In genomic region chr2:32471681-32472061, GRCm38 (mm10) we compare ENCODE assay signal across 11 mouse cellular contexts. TPM values are rescaled to one million over a fixed set of nuclear protein-coding genes. Genes with fewer than 3 reads are reported as not detected.
DNase-seq lines count a peak whose midpoint lies in the region; ATAC-seq and TF ChIP-seq lines count a peak whose summit lies in the region.
"Had no signal": no experiment of that assay in that cellular context is flagged by ENCODE, and none has a peak within 500 bp of the region (broad histone marks: within the 10 kb centered on the region; RNA-seq: fewer than 3 reads in every experiment).

No protein-coding gene starts in this region.

- H3K9me3 ChIP-seq in heart, postnatal 0 days (replicated peaks; ENCODE audit: control insufficient read depth, low read length), result no peaks in the 10 kb centered on the region
- H3K9me3 ChIP-seq in hindbrain, embryonic 10.5 days, result 0 out of 2 replicates have a peak, but pooled peaks cover 6% of the 10 kb centered on the region
- peaks cover 3% of the 10 kb centered on the region; the same call in 1 of the 2 replicates for H3K9me3 ChIP-seq in kidney, embryonic 14.5 days (ENCODE audit: control insufficient read depth, low read length)

- TF ChIP-seq CTCF in heart, postnatal 0 days (IDR thresholded peaks at IDR 0.05; ENCODE audit: low read depth), result peak; percentile 11; the same call in 1 of the 2 replicates
- TF ChIP-seq CTCF in C2C12 (IDR thresholded peaks at IDR 0.05; ENCODE audit: control insufficient read depth, insufficient read depth, insufficient read length), result peak; percentile 7
- peak; percentile 13; the same call in 1 of the 2 replicates for TF ChIP-seq CTCF in bone marrow macrophage, adult 2 months (IDR thresholded peaks at IDR 0.05; ENCODE audit: low read depth, low read length)

- H3K27me3 ChIP-seq in heart, postnatal 0 days (ENCODE audit: control insufficient read depth, insufficient read depth, low read length), result no peaks in the 10 kb centered on the region
- peaks cover 4% of the 10 kb centered on the region for H3K27me3 ChIP-seq in C2C12 (ENCODE audit: control insufficient read depth, insufficient read depth, insufficient read length)
- no peaks in the 10 kb centered on the region for H3K27me3 ChIP-seq in hindbrain, embryonic 10.5 days (ENCODE audit: insufficient read depth, poor library complexity, severe bottlenecking)
- no peaks in the 10 kb centered on the region for H3K27me3 ChIP-seq in kidney, embryonic 14.5 days (ENCODE audit: control insufficient read depth, insufficient read depth, low read length)

- no peak for TF ChIP-seq POLR2A in bone marrow macrophage, adult 2 months (IDR thresholded peaks at IDR 0.05; ENCODE audit: borderline replicate concordance, low read depth, low read length)

- H3K4me3 ChIP-seq in heart, postnatal 0 days (ENCODE audit: low read depth, low read length), result no peak overlapping the region
- no peak overlapping the region for H3K4me3 ChIP-seq in C2C12 (ENCODE audit: insufficient read depth, poor library complexity, severe bottlenecking)
- H3K4me3 ChIP-seq in bone marrow macrophage, adult 2 months (ENCODE audit: insufficient read depth, low read length), result no peak overlapping the region
- no peak overlapping the region for H3K4me3 ChIP-seq in hindbrain, embryonic 10.5 days
- no peak overlapping the region for H3K4me3 ChIP-seq in kidney, embryonic 14.5 days (ENCODE audit: low read length)
- H3K4me3 ChIP-seq: forebrain, embryonic 10.5 days had no signal

- no peak for TF ChIP-seq EP300 in heart, postnatal 0 days (IDR thresholded peaks at IDR 0.05; ENCODE audit: low read depth)

- intact Hi-C loops in heart, postnatal 25 days (cut with DNase I), result no loop called here

- no peaks in the 10 kb centered on the region for H3K79me3 ChIP-seq in C2C12 (ENCODE audit: low read depth)

- DNase-seq in heart, postnatal 0 days (ENCODE audit: low spot score), result no peak
- no peak for DNase-seq in heart, postnatal 25 days (ENCODE audit: low spot score)
- DNase-seq in lung, postnatal 36 days, result peak; percentile 75
- DNase-seq in hindbrain, embryonic 10.5 days (ENCODE audit: low spot score), result no peak
- no peak for DNase-seq in layer of hippocampus, adult 8-10 months (ENCODE audit: low spot score in 2 of 2)
- DNase-seq: cerebellum, adult 8-10 months; midbrain, embryonic 14.5 days had no signal

- no peaks in the 10 kb centered on the region for H3K79me2 ChIP-seq in C2C12 (ENCODE audit: control insufficient read depth, insufficient read depth)

- no peak overlapping the region for H3K9ac ChIP-seq in heart, postnatal 0 days (replicated peaks; ENCODE audit: low read depth, low read length)
- no peak overlapping the region for H3K9ac ChIP-seq in kidney, embryonic 14.5 days (ENCODE audit: low read depth, low read length)

- 77% methylated on average over 6 of the region's 6 CpGs for WGBS in heart, postnatal 0 days
- 88% methylated on average over 6 of the region's 6 CpGs for WGBS in hindbrain, embryonic 10.5 days
- 78% methylated on average over 6 of the region's 6 CpGs for WGBS in kidney, embryonic 14.5 days

- H3K36me3 ChIP-seq in heart, postnatal 0 days (replicated peaks; ENCODE audit: control insufficient read depth, insufficient read depth, low read length), result no peaks in the 10 kb centered on the region
- no peaks in the 10 kb centered on the region for H3K36me3 ChIP-seq in C2C12 (ENCODE audit: control insufficient read depth, insufficient read depth)
- no peaks in the 10 kb centered on the region for H3K36me3 ChIP-seq in hindbrain, embryonic 10.5 days
- no peaks in the 10 kb centered on the region for H3K36me3 ChIP-seq in kidney, embryonic 14.5 days (ENCODE audit: control insufficient read depth, insufficient read depth, low read length)
- H3K36me3 ChIP-seq: forebrain, embryonic 10.5 days had no signal

- no peak overlapping the region for H3K4me2 ChIP-seq in heart, postnatal 0 days (ENCODE audit: low read depth, low read length)
- no peak overlapping the region for H3K4me2 ChIP-seq in kidney, embryonic 14.5 days (replicated peaks; ENCODE audit: low read depth, low read length)

- no peak for ATAC-seq in heart, postnatal 0 days (ENCODE audit: insufficient read depth, low read depth)
- no peak for ATAC-seq in kidney, embryonic 14.5 days (ENCODE audit: low FRiP score, low TSS enrichment)

- H3K4me1 ChIP-seq in heart, postnatal 0 days (ENCODE audit: control insufficient read depth, insufficient read depth), result no peaks in the 10 kb centered on the region
- H3K4me1 ChIP-seq in bone marrow macrophage, adult 2 months (ENCODE audit: control insufficient read depth, insufficient read depth, low read length), result peaks cover 3% of the 10 kb centered on the region; the same call in 1 of the 2 replicates
- no peaks in the 10 kb centered on the region for H3K4me1 ChIP-seq in hindbrain, embryonic 10.5 days (replicated peaks)
- H3K4me1 ChIP-seq in kidney, embryonic 14.5 days (ENCODE audit: control insufficient read depth, insufficient read depth, low read length), result no peaks in the 10 kb centered on the region
- H3K4me1 ChIP-seq: forebrain, embryonic 10.5 days had no signal

- H3ac ChIP-seq in C2C12 (ENCODE audit: control insufficient read depth, insufficient read length, low read depth), result no peak overlapping the region

- no peak overlapping the region for H3K27ac ChIP-seq in heart, postnatal 0 days (ENCODE audit: low read depth)
- no peak overlapping the region for H3K27ac ChIP-seq in bone marrow macrophage, adult 2 months (ENCODE audit: insufficient read depth, low read depth, low read length)
- H3K27ac ChIP-seq in hindbrain, embryonic 10.5 days, result no peak overlapping the region
- H3K27ac ChIP-seq in kidney, embryonic 14.5 days (ENCODE audit: low read depth, low read length), result no peak overlapping the region
- H3K27ac ChIP-seq: forebrain, embryonic 10.5 days had no signal

TF ChIP-seq in C2C12, 6 proteins besides CTCF, POLR2A, EP300 and RAD21:
- TF ChIP-seq MAX (IDR thresholded peaks at IDR 0.05), result no peak
- no peak for TF ChIP-seq CEBPB (IDR thresholded peaks at IDR 0.05; ENCODE audit: low read depth)
- TF ChIP-seq USF1 (IDR thresholded peaks at IDR 0.05; ENCODE audit: low read depth), result no peak
- no peak for TF ChIP-seq MYOG (IDR thresholded peaks at IDR 0.05; ENCODE audit: control insufficient read depth, extremely low read depth, insufficient read length)
- no peak for TF ChIP-seq FOSL1 (IDR thresholded peaks at IDR 0.05; ENCODE audit: insufficient read depth, low read length, poor library complexity, severe bottlenecking)
- TF ChIP-seq MYOD1 (IDR thresholded peaks at IDR 0.05; ENCODE audit: control insufficient read depth, insufficient read length, low read depth), result no peak

RNA-seq across cellular contexts. Expression of gene Slc25a25, which starts 20.4 kb away (rescaled TPM):
- total RNA-seq in heart, postnatal 0 days (2014; rRNA removed; ENCODE audit: low replicate concordance), result 12.5 and 16.0 TPM in 2 replicates
- polyA plus RNA-seq in heart, postnatal 0 days (2015; fragmentation: Nextera tagmentation; extraction: Ambion mirVana), result 6.5 and 6.6 TPM in 2 replicates
- total RNA-seq in heart, postnatal 25 days (2021), result 1 to 10 TPM; 5.6 to 7.5 TPM
- 11.2 TPM for polyA plus RNA-seq in C2C12 (2012; fragmentation: generic; extraction: Trizol)
- polyA plus RNA-seq in bone marrow macrophage, adult 2 months (2012; ENCODE audit: insufficient read depth, insufficient read length, missing spikeins), result 4.8 and 6.9 TPM in 2 replicates
- 28.8 and 34.4 TPM in 2 replicates for polyA plus RNA-seq in hindbrain, embryonic 10.5 days (2016; fragmentation: Nextera tagmentation; extraction: Ambion mirVana)
- polyA plus RNA-seq in kidney, embryonic 14.5 days (2014; fragmentation: Nextera tagmentation; extraction: Ambion mirVana), result 10.7 and 14.8 TPM in 2 replicates
- 10 to 100 TPM; 55.0 to 60.7 (median 55.9) TPM for total RNA-seq in layer of hippocampus, adult 8-10 months (2022)

RNA-seq across cellular contexts. Expression of gene Naif1, which starts 21.4 kb away (rescaled TPM):
- total RNA-seq in heart, postnatal 0 days (2014; rRNA removed; ENCODE audit: low replicate concordance), result 3.2 and 4.2 TPM in 2 replicates
- 3.3 and 3.5 TPM in 2 replicates for polyA plus RNA-seq in heart, postnatal 0 days (2015; fragmentation: Nextera tagmentation; extraction: Ambion mirVana)
- total RNA-seq in heart, postnatal 25 days (2021), result 1 to 10 TPM; 3.4 to 4.2 TPM
- 3.2 TPM for polyA plus RNA-seq in C2C12 (2012; fragmentation: generic; extraction: Trizol)
- polyA plus RNA-seq in bone marrow macrophage, adult 2 months (2012; ENCODE audit: insufficient read depth, insufficient read length, missing spikeins), result 5.5 and 6.0 TPM in 2 replicates
- 6.0 and 6.4 TPM in 2 replicates for polyA plus RNA-seq in hindbrain, embryonic 10.5 days (2016; fragmentation: Nextera tagmentation; extraction: Ambion mirVana)
- polyA plus RNA-seq in kidney, embryonic 14.5 days (2014; fragmentation: Nextera tagmentation; extraction: Ambion mirVana), result 6.4 and 6.8 TPM in 2 replicates
- 1 to 10 TPM; 3.2 to 4.7 (median 4.2) TPM for total RNA-seq in layer of hippocampus, adult 8-10 months (2022)
